Mouse (Mus musculus): ENCODE results near the gene Rfx2.

Rfx2 gene

DNA sequence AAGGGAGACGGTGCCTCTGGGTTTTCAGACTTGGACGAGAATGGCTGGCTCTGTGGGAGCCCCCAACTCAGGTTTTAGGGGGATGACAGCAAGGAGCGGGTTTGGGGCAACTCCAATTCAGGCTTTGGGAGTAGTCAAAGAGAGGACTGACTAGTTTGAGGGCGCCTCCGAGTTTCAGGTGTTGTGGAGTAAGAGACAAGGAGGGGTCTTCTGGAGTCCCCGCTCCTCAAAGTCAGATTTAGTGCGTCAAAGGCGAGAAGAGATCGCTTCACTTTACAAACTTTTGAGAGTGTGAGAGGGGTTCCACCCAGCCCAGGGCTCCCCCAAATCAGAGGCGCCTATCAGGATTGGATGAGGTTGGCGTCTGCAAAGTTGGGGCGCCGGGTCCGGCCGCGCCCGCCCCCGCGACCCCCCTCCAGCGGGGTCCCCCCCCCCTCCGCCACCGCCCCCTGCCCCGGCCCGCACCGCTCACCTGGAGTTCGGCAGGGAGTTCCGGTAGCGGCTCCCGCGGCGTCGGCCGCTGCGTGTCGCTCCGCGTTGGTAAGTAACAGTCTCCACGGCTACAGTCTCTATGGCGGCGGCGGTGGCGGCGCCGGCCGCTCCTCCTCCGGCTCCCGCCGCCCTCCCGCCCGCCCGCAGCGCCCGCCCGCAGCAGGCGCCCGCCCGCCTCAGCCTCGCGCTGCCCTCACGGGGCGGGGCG is at the start of gene Rfx2:
Gene Rfx2, minus strand, starts transcription at position 603 of the 700 bp plus-strand sequence.
- DNase-seq = peak in 1 of 2 experiments; percentile 39

GRCm38 (mm10) chr17:56877426-56877825 is 46.6 kb upstream of the Rfx2 start:
- DNase-seq = peak; percentile 59 to 70

DNA sequence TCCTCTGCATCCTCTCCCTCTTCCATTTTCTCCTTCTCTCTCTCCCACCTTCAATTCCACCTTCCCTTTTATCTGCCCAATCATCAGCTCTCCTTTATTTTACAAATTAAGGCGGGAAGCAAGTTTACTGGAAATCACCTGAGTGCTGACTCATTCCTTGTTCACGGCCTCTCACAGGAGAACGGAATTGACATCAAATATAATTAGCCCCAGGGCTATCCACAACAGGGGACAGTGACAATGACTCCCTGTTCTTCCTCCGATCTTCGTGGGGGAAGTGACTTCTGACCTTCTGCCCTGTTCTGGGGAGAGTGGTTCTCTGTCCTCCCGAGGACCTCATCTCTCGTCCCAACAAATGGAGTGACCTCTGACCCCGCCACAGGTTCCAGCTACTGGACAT is 46.2 kb upstream of the Rfx2 start:
- no peak for DNase-seq

- no peak for DNase-seq
Observed at GRCm38 (mm10) chr17:56876465-56876864, 45.7 kb upstream of the Rfx2 start.

GRCm38 (mm10) chr17:56874936-56875651 is 44.3 kb upstream of the Rfx2 start, which contains the start of gene 1700061G19Rik:
Gene 1700061G19Rik (plus strand): TSS chr17:56875477.
- no peak for DNase-seq

- DNase-seq = no peak
Observed at GRCm38 (mm10) chr17:56874237-56874636, 43.4 kb upstream of the Rfx2 start, which contains the start of gene Acsbg2. Gene Acsbg2 (minus strand): TSS chr17:56874447.

DNA sequence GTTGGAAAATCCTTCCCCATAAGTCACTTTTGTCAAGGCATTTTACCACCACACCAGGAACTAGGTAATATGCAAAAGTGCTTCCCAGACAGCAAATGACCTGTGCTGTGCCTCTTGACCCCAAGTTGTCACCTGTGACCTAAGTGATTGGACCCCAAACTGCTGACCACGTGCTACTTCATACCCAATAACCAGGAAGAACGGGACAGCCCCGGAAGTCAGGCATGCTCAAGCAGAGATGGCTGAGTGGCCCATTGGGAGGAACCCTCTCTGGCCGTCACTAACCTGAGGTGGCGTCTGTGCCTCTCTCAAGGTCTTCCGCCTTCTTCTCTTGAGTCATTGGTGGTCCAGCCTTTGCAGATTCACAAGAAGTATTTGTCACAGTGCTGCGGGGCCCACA is 41.7 kb upstream of the Rfx2 start:
- no peak for DNase-seq

- no peak for DNase-seq
Observed at GRCm38 (mm10) chr17:56871767-56872166, 41.0 kb upstream of the Rfx2 start.

DNA sequence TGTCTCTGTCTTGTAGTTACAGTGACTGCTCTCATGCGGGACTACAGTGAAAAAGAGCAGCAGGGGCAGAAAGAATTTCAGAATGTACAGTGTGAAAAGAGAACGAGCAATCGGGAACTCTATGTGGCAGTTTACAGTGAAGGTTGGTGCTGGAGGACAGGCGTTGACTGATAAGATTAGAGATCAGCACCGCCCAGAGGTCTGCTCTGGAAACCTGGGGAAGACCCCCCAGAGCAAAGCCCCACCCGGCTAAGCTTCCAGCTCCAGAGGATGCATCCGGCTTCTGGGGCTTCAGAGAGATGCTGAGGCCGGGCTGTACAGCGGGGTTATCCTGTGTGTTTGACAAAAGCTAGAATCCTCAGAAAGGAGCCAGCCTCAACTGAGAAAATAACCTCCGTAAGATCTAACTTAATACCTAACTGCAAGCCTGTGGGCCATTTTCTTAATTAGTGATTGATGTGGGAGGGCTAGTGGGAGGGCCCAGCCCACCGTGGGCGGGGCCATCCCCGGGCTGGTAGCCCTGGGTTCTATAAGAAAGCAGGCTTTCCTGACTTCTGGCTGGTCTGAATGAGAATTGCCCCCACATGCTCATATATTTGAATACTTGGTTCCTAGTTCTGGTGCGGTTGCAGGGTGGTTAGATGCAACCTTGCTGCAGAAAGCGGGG is 39.6 kb upstream of the Rfx2 start:
- no peak for DNase-seq

GRCm38 (mm10) chr17:56869481-56869977 is 38.7 kb upstream of the Rfx2 start:
- DNase-seq = no peak

DNA sequence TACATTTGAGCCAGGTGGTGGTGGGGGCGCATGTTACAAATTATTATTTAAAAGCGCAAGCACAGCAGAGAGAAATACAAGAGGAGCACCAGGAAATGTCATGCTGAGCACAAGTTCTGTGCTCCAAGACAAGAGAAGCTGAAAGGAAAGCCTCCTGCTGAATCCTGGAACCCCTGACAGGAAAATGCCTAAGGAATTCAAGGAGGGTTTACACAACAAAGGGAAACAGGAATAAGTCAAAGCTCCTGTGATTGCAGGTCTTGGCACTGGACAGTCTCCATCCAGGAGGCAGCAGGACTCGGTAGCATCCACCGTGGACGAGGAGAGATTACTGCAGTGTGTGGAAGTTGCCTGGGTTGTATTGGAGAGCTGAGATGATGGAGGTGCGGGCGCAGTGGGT is 35.3 kb upstream of the Rfx2 start:
- no peak for DNase-seq

DNA sequence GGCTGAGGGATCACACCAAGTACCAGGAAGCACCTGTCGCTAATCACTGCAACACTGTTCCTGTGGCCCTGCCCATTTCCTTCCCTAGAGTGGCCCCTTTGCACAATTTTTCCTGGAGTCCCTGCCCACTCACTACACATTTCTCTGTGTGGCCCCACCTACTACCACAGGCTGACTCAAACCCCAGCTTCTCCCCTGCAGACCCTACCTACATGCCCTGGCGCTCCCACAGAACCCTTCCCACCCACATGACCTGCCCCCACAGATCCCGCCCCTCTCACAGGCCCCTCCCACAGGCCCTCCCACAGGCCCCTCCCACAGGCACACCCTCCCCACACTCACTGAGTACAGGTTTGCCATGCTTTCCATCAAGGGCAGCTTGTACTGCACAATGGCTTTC is 30.4 kb upstream of the Rfx2 start:
- DNase-seq = peak; percentile 20 to 27

- DNase-seq = peak in 1 of 2 experiments; percentile 17
Observed at GRCm38 (mm10) chr17:56858922-56859321, 28.1 kb upstream of the Rfx2 start.

- peak; percentile 66 to 70 for DNase-seq
Observed at GRCm38 (mm10) chr17:56858216-56858615, 27.4 kb upstream of the Rfx2 start.

DNA sequence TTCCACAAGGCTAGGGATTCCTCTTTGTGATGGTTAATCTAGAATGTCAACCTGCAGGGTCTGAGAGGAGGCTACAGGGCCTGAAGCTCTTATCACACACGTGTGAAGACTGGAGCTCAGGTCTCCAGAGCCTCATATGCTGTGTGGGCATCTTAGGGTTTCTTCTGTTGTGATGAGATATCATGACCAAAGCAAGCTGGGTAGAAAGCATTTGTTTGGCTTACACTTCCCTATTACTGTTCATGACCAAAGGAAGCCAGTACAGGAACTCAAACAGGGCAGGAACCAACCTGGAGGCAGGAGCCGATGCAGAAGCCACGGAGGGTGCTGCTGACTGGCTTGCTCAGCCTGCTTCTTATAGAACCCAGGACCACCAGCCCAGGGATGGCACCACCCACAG is 24.6 kb upstream of the Rfx2 start:
- no peak for DNase-seq

DNA sequence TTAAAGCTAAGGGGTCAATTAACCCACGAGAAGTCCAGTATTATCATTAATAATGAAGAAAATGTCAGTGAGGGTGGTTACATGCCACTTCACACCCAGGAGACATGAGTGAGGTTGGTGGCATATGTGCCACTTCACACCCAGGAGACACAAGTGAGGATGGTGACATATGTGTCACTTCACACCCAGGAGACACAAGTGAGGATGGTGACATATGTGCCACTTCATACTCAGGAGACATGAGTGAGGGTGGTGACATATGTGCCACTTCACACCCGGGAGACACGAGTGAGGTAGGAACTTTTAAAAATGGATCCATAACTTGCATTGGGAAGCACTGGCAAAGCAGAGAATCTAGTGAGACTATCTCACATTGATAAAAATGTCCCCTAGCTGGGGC is 20.4 kb upstream of the Rfx2 start:
- no peak for DNase-seq

- no peak for DNase-seq
Observed at GRCm38 (mm10) chr17:56849710-56850109, 18.9 kb upstream of the Rfx2 start.

DNA sequence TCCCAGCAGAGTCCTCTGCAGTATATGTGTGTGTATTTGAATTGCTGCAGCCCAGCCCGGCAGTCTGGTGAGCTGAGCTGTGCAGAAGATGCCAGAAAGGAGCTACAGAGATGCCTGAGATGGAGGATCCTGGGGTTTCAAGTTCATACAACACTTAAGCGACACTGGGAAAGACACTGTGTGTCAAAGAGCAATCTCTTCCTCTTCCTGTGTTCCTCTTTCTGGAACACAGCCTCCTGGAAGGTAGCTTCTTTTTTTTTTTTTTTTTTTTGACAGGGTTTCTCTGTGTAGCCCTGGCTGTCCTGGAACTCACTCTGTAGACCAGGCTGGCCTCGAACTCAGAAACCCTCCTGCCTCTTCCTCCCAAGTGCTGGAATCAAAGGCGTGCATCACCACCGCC is 18.0 kb upstream of the Rfx2 start:
- DNase-seq = no peak

GRCm38 (mm10) chr17:56843678-56844077 is 12.9 kb upstream of the Rfx2 start:
- no peak for DNase-seq

GRCm38 (mm10) chr17:56842173-56842572 is 11.4 kb upstream of the Rfx2 start:
- no peak for DNase-seq

DNA sequence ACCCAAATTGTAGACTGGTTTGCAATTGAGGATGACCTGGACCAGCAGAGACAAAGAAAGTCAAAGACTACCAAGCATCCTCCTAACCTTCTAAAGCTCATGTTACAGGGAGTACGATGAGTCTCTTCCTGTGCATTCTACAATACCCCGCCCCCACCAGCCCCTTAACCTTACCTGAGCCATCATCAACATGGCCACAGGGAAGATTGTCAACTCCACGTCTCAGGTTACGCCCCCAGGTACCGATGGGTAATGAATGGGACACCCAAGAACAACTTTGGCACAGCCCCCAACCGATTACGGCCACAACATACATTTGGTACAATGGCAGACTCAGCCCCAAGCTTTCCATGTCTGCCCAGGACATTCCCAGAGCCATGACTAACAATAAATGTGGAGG is 9.7 kb upstream of the Rfx2 start:
- no peak for DNase-seq

DNA sequence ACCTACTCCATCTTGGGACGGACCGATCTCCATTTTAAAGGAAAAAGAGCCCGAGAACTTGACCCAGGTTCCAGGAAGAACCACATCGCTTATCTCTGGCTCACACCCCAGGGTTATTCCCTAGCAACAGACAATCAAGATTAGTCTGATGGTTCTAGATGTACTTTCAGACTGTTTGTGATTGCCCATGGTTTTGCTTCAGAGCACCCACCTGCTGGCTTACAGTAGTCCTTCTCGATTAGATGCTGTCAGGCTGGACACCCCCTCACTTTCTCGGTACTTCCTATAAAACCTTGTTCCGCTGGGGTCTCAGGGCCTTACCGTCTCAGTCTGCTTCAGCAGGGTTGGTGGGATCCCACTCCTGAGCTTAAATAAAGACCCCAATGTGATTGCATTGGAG is 5.5 kb upstream of the Rfx2 start:
- DNase-seq = no peak

GRCm38 (mm10) chr17:56833381-56833780 is 2.6 kb upstream of the Rfx2 start:
- DNase-seq = no peak

GRCm38 (mm10) chr17:56832918-56833317 is 2.1 kb upstream of the Rfx2 start:
- DNase-seq = no peak

Data from lung, adult 18-20 months (tissue).